Mouse (Mus musculus) gastrocnemius, postnatal 36 days (tissue): Measurements from ENCODE around the gene Abcf3. TPM values are rescaled to one million over a fixed set of nuclear protein-coding genes. Genes with fewer than 3 reads are reported as not detected.
A peak's percentile ranks its signal among the peaks of the same experiment; 100 is the strongest.

Experiments
- DNase-seq, 2 experiments: peaks; one replicate each; pipeline ENCODE4 v3.0.0; 2022
- intact Hi-C: fragments of 180-260 bp; cut with DNase I; formaldehyde crosslinking; loops from one replicate; pipeline ENCODE4 v1.15.1; 2025
- long read RNA-seq, 2 experiments: library from polyadenylated mRNA; stranded (forward); transcript quantifications; one replicate each; pipeline ENCODE4 v2.0.0; 2021
- total RNA-seq, 2 experiments: library from RNA; stranded (reverse); gene quantifications; 2 replicates each; pipeline ENCODE4 v1.2.3; 2021

The Abcf3 gene
- total RNA-seq, result 10 to 100 TPM; 51.0 to 69.7 TPM
- long read RNA-seq, experiment 1, transcript Abcf3-201 (21 exons, 3,090 nt), result major isoform, 29 of 44 reads
- long read RNA-seq, experiment 1, partial matches to known transcripts, result 7 of 44 reads
- long read RNA-seq, experiment 1, other reads (novel, unspliced or antisense), result 8 of 44 reads
- long read RNA-seq, experiment 2, transcript Abcf3-201 (21 exons, 3,090 nt), result major isoform, 50 of 67 reads
- long read RNA-seq, experiment 2, partial matches to known transcripts, result 6 of 67 reads
- long read RNA-seq, experiment 2, other reads (novel, unspliced or antisense), result 11 of 67 reads

GRCm38 (mm10) chr16:20548096-20548948, at the start of gene Abcf3:
TSS of gene Abcf3 (plus strand) at chr16:20548577.
- intact Hi-C loops, result loop anchor here (5.0 kb wide), 1 partner anchor 99 kb away; no protein-coding TSS in a partner anchor

GRCm38 (mm10) chr16:20498677-20499475, 49.5 kb upstream of the Abcf3 start, which contains the start of gene Eif2b5:
TSS of gene Eif2b5 (plus strand) at chr16:20498817.
- intact Hi-C loops, result no loop called here
- DNase-seq, result peak; percentile 88 to 89

More at GRCm38 (mm10) chr16:20548096-20548948, at the start of gene Abcf3:
- DNase-seq, result peak; percentile 91 to 98

- no peak for DNase-seq
- intact Hi-C loops, result no loop called here
Observed at GRCm38 (mm10) chr16:20506000-20506399, 42.4 kb upstream of the Abcf3 start.

- no peak for DNase-seq
- intact Hi-C loops, result loop anchor here (1.0 kb wide), 1 partner anchor 134 kb away; no protein-coding TSS in a partner anchor
Observed at GRCm38 (mm10) chr16:20509349-20509748, 39.0 kb upstream of the Abcf3 start.

GRCm38 (mm10) chr16:20511277-20511847, 37.0 kb upstream of the Abcf3 start:
- DNase-seq, result no peak
- intact Hi-C loops, result no loop called here

- intact Hi-C loops, result no loop called here
Observed at GRCm38 (mm10) chr16:20516032-20516431, 32.3 kb upstream of the Abcf3 start.

GRCm38 (mm10) chr16:20516726-20517201, 31.6 kb upstream of the Abcf3 start, which contains the start of gene Dvl3:
TSS of gene Dvl3 (plus strand) at chr16:20516982.
- DNase-seq, result peak; percentile 84 to 89
- intact Hi-C loops, result no loop called here

More at GRCm38 (mm10) chr16:20516032-20516431, 32.3 kb upstream of the Abcf3 start:
- no peak for DNase-seq

- intact Hi-C loops, result no loop called here
- no peak for DNase-seq
Observed at GRCm38 (mm10) chr16:20517216-20517615, 31.2 kb upstream of the Abcf3 start.

- DNase-seq, result peak in 1 of 2 experiments; percentile 14
- intact Hi-C loops, result no loop called here
Observed at GRCm38 (mm10) chr16:20517701-20518374, 30.5 kb upstream of the Abcf3 start.

GRCm38 (mm10) chr16:20523886-20524285, 24.5 kb upstream of the Abcf3 start:
- no peak for DNase-seq
- intact Hi-C loops, result no loop called here

GRCm38 (mm10) chr16:20528779-20529178, 19.6 kb upstream of the Abcf3 start:
- intact Hi-C loops, result no loop called here
- DNase-seq, result no peak

- intact Hi-C loops, result no loop called here
- no peak for DNase-seq
Observed at GRCm38 (mm10) chr16:20529375-20529774, 19.0 kb upstream of the Abcf3 start.

GRCm38 (mm10) chr16:20530941-20531340, 17.4 kb upstream of the Abcf3 start:
- no peak for DNase-seq
- intact Hi-C loops, result no loop called here

GRCm38 (mm10) chr16:20534617-20535295, 13.6 kb upstream of the Abcf3 start:
- no peak for DNase-seq
- intact Hi-C loops, result no loop called here

GRCm38 (mm10) chr16:20535296-20536080, 12.9 kb upstream of the Abcf3 start, which contains the start of gene Ap2m1:
TSS of gene Ap2m1 (plus strand) at chr16:20535478.
- intact Hi-C loops, result no loop called here
- peak; percentile 87 to 89 for DNase-seq

- intact Hi-C loops, result no loop called here
- DNase-seq, result no peak
Observed at GRCm38 (mm10) chr16:20536081-20536665, 12.2 kb upstream of the Abcf3 start.

GRCm38 (mm10) chr16:20537071-20537471, 11.3 kb upstream of the Abcf3 start:
- intact Hi-C loops, result no loop called here
- DNase-seq, result no peak
